Mouse (Mus musculus): ENCODE data around the gene Emc6. TPM values are rescaled to one million over a fixed set of nuclear protein-coding genes. Genes with fewer than 3 reads are reported as not detected.
A peak's percentile ranks its signal among the peaks of the same experiment; 100 is the strongest.

The Emc6 gene
- polyA plus RNA-seq, 1 experiment from 2014 or later, result 110 TPM

DNA sequence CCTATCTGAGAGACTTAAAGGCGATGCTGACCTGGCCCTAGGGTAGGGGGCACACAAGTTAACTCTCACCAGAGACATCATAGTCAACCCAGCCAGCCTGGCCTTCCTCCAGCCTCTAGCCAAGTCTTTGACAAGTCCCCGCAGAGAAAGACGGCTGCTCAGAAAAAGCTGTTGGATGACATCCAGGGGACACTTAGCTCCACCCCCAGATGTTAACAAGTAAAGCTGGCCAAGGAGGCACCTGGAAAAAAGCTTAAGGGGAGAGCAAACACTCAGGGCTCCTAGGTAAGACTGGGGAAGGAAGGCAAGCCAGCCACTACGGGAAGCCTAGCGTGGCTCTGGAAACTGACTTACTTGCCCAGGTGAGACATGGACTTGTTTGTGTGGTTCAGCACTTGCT is 4.7 kb downstream of the Emc6 start:
- H3K27ac ChIP-seq, result no peak overlapping the region
- H3K4me3 ChIP-seq, result no peak overlapping the region
- WGBS (ENCODE audit: insufficient replicate concordance), result 61% methylated on average over 5 of the region's 5 CpGs

DNA sequence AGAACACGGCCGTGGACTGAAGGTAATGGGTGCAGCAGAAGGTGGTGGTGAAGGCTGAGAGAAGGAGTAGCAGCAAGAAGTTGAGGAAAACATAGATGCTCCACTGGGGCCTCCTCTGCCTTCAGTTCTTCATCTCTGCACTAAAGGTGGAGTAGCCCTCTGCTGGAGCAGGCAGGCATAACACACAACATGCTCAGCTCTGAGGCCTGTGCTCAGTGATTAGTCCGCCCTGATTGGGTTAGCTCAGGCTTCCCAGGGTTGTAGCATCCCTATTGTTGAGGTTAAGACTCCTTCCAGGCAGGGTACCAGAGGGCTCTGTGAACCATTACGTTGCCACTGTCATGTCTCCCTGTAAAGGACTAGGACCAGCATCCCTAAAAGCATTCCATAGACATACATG is 7.6 kb downstream of the Emc6 start:
- 32% methylated on average over 4 of the region's 4 CpGs for WGBS (ENCODE audit: insufficient replicate concordance)
- H3K4me3 ChIP-seq, result no peak overlapping the region
- no peak overlapping the region for H3K9ac ChIP-seq
- H3K27me3 ChIP-seq (replicated peaks), result no peaks in the 10 kb centered on the region
- peaks cover 38% of the 10 kb centered on the region for H3K4me1 ChIP-seq
- no peak overlapping the region for H3K4me2 ChIP-seq
- H3K9me3 ChIP-seq (replicated peaks), result no peaks in the 10 kb centered on the region
- ATAC-seq, result peak; percentile 40
- H3K27ac ChIP-seq, result no peak overlapping the region
- H3K36me3 ChIP-seq, result peaks cover 46% of the 10 kb centered on the region

More for the DNA sequence above, 4.7 kb downstream of the Emc6 start:
- no peaks in the 10 kb centered on the region for H3K27me3 ChIP-seq (replicated peaks)
- H3K4me1 ChIP-seq, result peaks cover 38% of the 10 kb centered on the region
- H3K4me2 ChIP-seq, result no peak overlapping the region
- peaks cover 54% of the 10 kb centered on the region for H3K36me3 ChIP-seq
- no peak overlapping the region for H3K9ac ChIP-seq
- ATAC-seq, result no peak
- H3K9me3 ChIP-seq (replicated peaks), result no peaks in the 10 kb centered on the region

DNA sequence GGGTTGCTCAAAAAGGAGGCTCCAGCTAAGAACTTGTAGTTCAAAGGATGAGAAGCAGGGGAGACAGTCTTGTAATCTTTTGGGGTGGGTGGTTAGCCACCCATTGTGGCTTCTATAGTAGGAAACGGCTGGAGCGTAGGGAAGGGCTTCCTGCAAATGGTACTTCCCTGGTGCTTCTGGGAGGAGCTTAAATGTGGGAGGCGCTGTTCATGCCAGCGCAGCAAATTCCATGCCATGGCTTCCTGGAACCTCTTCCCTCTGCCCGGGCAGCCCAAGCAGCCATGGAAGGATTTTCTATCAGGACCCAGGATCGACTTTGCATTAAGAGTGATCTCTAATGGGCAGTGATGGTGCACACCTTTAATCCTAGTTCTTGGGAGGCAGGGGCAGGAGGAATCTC is 8.3 kb downstream of the Emc6 start:
- H3K36me3 ChIP-seq, result peaks cover 39% of the 10 kb centered on the region
- no peaks in the 10 kb centered on the region for H3K27me3 ChIP-seq (replicated peaks)
- no peak overlapping the region for H3K4me2 ChIP-seq
- no peak overlapping the region for H3K4me3 ChIP-seq
- H3K27ac ChIP-seq, result no peak overlapping the region
- WGBS (ENCODE audit: insufficient replicate concordance), result 75% methylated on average over 6 of the region's 6 CpGs
- ATAC-seq, result no peak
- H3K4me1 ChIP-seq, result peaks cover 37% of the 10 kb centered on the region
- H3K9ac ChIP-seq, result no peak overlapping the region
- H3K9me3 ChIP-seq (replicated peaks), result no peaks in the 10 kb centered on the region

DNA sequence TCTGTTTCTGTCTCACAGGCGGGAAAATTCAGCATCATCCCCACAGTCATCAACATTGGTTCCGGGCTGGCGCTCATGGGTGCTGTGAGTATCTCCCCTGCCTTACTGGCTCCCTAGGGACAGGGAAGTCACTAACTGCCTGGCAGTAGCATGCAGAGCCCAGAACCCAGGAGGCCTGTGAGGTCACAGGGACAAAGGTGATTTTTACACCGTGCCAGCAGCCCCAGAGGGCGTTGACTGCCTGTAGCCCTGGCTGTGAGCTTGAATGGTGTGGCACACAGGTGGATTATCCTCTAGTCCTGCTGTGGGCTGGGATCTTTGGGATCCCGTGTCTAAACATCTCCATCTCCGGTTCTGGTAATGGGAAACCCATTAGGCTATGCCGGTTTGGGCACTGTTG is 8.8 kb downstream of the Emc6 start:
- ATAC-seq, result no peak
- H3K4me3 ChIP-seq, result no peak overlapping the region
- no peak overlapping the region for H3K9ac ChIP-seq
- peaks cover 37% of the 10 kb centered on the region for H3K4me1 ChIP-seq
- no peak overlapping the region for H3K4me2 ChIP-seq
- H3K27me3 ChIP-seq (replicated peaks), result no peaks in the 10 kb centered on the region
- no peaks in the 10 kb centered on the region for H3K9me3 ChIP-seq (replicated peaks)
- H3K27ac ChIP-seq, result no peak overlapping the region
- H3K36me3 ChIP-seq, result peaks cover 34% of the 10 kb centered on the region
- 83% methylated on average over 8 of the region's 8 CpGs for WGBS (ENCODE audit: insufficient replicate concordance)

DNA sequence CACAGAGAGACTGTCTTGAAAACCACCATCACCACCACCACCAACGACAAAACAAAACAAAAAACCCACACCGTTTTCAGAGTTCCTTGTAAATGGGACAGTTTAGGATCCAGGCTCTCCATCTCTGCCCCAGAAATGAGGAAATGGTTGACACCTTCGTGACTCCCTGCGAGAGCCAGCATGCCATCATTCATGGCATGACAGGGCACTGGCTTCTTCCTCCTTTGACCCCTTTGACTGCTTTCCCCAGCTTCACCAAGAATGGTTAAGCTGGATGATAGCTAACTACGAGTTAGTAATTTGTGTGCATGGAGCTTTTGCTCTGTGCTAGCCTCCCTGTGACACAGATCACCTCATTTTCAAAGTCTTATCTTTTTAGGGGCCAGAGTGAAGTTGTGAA is 14.6 kb downstream of the Emc6 start:
- H3K36me3 ChIP-seq, result no peaks in the 10 kb centered on the region
- peaks cover 44% of the 10 kb centered on the region for H3K27me3 ChIP-seq (replicated peaks)
- H3K4me3 ChIP-seq, result no peak overlapping the region
- H3K4me1 ChIP-seq, result peaks cover 22% of the 10 kb centered on the region; the same call in 1 of the 2 replicates
- H3K4me2 ChIP-seq, result no peak overlapping the region
- H3K9ac ChIP-seq, result no peak overlapping the region
- WGBS (ENCODE audit: insufficient replicate concordance), result 19% methylated on average over 5 of the region's 5 CpGs
- no peak overlapping the region for H3K27ac ChIP-seq
- no peaks in the 10 kb centered on the region for H3K9me3 ChIP-seq (replicated peaks)
- no peak for ATAC-seq

DNA sequence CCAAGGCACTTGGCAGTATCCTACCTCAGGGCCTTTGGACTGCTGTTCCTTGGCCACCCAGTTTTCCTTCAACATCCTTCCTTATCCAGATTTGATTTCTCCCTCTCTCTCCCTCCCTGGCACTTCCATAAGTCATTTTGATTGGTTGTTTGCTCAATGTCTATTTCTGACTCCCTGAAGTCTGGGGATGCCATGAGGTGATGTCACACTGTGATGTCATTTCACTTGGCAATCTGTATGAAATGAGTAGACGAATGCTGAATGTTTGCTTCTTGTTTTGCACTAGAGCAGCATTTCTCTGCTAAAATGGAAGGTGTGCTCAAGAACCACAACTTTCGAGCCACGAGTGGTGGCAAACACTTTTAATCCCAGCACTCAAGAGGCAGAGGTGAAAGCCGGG is 15.2 kb downstream of the Emc6 start:
- Histone ChIP-seq H3K4me2 (no peak overlapping the region), H3K27me3 (replicated peaks) (peaks cover 51% of the 10 kb centered on the region), H3K9ac (no peak overlapping the region), H3K4me3 (no peak overlapping the region), H3K9me3 (replicated peaks) (no peaks in the 10 kb centered on the region), H3K36me3 (no peaks in the 10 kb centered on the region), H3K27ac (no peak overlapping the region), H3K4me1 (peaks cover 22% of the 10 kb centered on the region; the same call in 1 of the 2 replicates)
- no peak for ATAC-seq
- WGBS (ENCODE audit: insufficient replicate concordance), result 67% methylated on average over 4 of the region's 4 CpGs

DNA sequence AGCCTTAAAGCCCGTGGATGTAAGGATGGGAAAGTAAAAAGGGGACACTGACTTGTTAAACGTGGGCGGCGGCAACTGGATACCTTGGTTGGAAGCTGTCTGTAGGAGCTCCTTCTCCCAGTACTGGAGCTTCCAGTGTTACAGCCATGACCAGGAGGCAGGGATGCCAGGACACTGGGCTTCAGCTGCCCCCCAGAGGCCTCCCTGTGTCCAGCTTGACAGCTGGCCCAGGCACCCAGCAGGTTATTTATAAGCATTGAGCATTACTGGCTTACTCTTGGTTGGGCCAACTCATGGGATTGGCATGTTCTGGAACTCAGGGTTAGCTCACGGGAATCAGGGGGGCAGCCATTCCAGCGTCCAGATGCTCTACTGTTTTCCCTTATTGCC is 16.0 kb downstream of the Emc6 start:
- ATAC-seq, result no peak
- peak overlapping the region; percentile 42 for H3K4me3 ChIP-seq
- H3K36me3 ChIP-seq, result no peaks in the 10 kb centered on the region
- H3K4me2 ChIP-seq, result peak overlapping the region; percentile 62
- H3K4me1 ChIP-seq, result peaks cover 15% of the 10 kb centered on the region; the same call in 1 of the 2 replicates
- WGBS (ENCODE audit: insufficient replicate concordance), result 31% methylated on average over 6 of the region's 6 CpGs
- H3K9ac ChIP-seq, result peak overlapping the region; percentile 25; the same call in 1 of the 2 replicates
- H3K27me3 ChIP-seq (replicated peaks), result peaks cover 58% of the 10 kb centered on the region
- H3K9me3 ChIP-seq (replicated peaks), result no peaks in the 10 kb centered on the region
- no peak overlapping the region for H3K27ac ChIP-seq

DNA sequence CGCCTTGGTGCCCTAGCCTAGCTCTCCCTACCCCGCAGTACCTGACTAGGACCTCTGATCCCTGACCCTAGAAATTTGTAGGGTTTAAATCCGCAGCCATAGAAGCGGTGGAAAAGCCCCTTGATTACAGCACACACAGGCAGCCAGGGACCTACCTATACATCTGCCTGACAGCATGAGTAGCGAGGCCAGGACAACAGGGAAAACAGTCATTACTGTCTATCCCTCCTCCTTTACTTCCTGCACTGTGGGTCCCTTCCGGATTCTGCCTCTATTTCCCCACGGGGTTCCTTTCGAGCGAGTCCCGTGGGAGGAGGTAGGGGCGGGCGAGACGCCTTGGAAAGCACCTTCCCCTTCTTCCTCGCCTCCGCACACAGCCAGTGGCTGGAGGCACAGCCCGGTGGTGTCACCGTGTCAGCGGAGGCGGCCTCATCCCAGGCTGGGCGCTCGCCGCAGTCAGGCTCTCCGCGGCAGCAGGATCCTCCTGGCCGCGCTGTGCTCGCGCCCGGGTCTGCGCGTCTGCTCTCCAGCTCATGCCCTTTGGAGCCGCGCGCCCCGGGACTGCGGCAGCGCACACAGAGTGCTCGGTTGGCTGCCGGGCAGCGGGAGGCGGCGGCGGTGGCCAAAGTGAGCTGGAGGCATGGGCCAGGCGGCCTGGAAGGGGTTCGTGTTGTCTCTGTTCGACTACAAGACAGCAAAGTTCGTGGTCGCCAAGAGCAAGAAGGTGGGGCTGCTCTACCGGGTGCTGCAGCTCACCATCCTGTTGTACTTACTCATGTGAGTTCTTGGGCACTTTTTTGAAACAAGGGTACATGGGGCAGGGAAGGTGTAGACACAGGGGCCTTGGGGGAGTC is 16.7 kb downstream of the Emc6 start, which contains the start of gene P2rx5:
Gene P2rx5 (plus strand): TSS at position 465 of the 854 bp plus-strand sequence.
- H3K27me3 ChIP-seq (replicated peaks), result peaks cover 64% of the 10 kb centered on the region
- H3K27ac ChIP-seq, result no peak within 1 kb of the TSS
- peak within 1 kb of the TSS; percentile 42 for H3K4me3 ChIP-seq
- H3K4me1 ChIP-seq, result peaks cover 10% of the 10 kb centered on the region; the same call in 1 of the 2 replicates
- WGBS (ENCODE audit: insufficient replicate concordance), result 3% methylated on average over 49 of the region's 49 CpGs
- H3K4me2 ChIP-seq, result peak within 1 kb of the TSS; percentile 62
- no peaks in the 10 kb centered on the region for H3K9me3 ChIP-seq (replicated peaks)
- H3K36me3 ChIP-seq, result no peaks in the 10 kb centered on the region
- peak within 1 kb of the TSS; percentile 25; the same call in 1 of the 2 replicates for H3K9ac ChIP-seq
- ATAC-seq, result 0 out of 2 replicates have a peak, but pooled peaks have one; percentile 25

DNA sequence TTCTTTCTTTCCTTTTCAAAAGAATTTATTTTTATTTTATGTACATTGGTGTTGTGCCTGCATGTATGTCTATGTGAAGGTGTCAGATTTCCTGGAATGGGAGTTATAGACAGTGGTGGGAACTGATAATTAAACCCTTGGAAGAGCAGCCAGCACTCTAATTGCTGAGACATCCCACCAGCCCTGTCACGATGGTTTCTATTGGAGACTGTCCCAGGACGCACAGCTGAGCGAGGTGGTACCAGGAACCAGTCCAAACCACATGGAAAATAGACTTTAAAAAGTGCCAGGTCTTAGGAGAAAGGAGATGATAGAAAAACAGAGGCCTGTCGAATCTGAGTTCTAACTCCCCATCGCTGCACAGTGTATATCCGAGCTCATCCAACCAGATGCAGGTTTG is 21.8 kb downstream of the Emc6 start:
- Histone ChIP-seq H3K27ac (no peak overlapping the region), H3K4me3 (no peak overlapping the region), H3K27me3 (replicated peaks) (peaks cover 53% of the 10 kb centered on the region), H3K9ac (no peak overlapping the region), H3K36me3 (no peaks in the 10 kb centered on the region), H3K9me3 (replicated peaks) (no peaks in the 10 kb centered on the region), H3K4me2 (no peak overlapping the region), H3K4me1 (no peaks in the 10 kb centered on the region)
- WGBS (ENCODE audit: insufficient replicate concordance), result 67% methylated on average over 6 of the region's 6 CpGs
- no peak for ATAC-seq

DNA sequence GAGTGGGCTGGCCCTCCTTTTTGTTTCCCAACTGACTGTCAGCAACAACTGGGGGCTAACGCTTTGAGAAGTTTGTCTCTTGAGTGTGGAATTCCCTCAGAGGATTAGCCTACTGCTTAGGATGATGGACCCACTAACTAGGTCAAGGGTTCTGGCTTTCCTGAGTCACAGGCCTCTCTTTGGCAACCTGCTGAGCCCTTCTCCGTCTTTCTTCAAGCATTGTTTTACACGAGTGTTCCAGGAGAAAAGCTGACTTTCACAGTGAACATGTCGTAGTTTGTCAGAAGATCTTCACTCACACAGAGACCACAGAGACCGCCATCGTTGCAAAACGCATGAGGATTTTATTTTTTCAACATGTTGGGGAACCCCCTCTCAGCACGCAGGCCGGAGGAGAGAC is 28.6 kb downstream of the Emc6 start:
- 74% methylated on average over 9 of the region's 9 CpGs for WGBS (ENCODE audit: insufficient replicate concordance)
- Histone ChIP-seq H3K36me3 (no peaks in the 10 kb centered on the region), H3K4me3 (no peak overlapping the region), H3K9ac (no peak overlapping the region), H3K4me1 (no peaks in the 10 kb centered on the region), H3K9me3 (replicated peaks) (no peaks in the 10 kb centered on the region), H3K27ac (no peak overlapping the region), H3K4me2 (no peak overlapping the region), H3K27me3 (replicated peaks) (no peaks in the 10 kb centered on the region)
- ATAC-seq, result no peak

DNA sequence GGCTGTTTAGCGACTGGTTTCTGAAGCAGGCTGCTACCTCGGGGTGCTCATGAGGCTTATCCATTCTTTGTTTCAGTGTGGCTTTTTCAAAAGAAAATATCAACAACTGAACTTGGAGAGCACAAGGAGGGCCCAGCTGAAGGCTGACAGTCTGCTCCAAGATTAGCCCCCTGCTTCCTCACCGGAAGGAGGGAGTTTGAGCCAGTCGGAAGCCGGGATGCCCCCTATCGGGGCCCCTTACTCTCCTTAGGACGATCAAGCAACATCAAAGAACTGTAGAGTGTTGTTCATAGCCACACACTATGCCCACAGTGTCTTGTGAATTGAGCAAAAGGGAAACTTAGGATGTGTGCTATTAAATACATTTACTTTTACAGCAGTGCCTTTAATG is 29.9 kb downstream of the Emc6 start:
- Histone ChIP-seq H3K4me1 (no peaks in the 10 kb centered on the region), H3K36me3 (no peaks in the 10 kb centered on the region), H3K4me3 (no peak overlapping the region), H3K4me2 (no peak overlapping the region), H3K27ac (no peak overlapping the region), H3K9me3 (replicated peaks) (no peaks in the 10 kb centered on the region), H3K9ac (no peak overlapping the region), H3K27me3 (replicated peaks) (no peaks in the 10 kb centered on the region)
- 49% methylated on average over 7 of the region's 7 CpGs for WGBS (ENCODE audit: insufficient replicate concordance)
- ATAC-seq, result no peak

DNA sequence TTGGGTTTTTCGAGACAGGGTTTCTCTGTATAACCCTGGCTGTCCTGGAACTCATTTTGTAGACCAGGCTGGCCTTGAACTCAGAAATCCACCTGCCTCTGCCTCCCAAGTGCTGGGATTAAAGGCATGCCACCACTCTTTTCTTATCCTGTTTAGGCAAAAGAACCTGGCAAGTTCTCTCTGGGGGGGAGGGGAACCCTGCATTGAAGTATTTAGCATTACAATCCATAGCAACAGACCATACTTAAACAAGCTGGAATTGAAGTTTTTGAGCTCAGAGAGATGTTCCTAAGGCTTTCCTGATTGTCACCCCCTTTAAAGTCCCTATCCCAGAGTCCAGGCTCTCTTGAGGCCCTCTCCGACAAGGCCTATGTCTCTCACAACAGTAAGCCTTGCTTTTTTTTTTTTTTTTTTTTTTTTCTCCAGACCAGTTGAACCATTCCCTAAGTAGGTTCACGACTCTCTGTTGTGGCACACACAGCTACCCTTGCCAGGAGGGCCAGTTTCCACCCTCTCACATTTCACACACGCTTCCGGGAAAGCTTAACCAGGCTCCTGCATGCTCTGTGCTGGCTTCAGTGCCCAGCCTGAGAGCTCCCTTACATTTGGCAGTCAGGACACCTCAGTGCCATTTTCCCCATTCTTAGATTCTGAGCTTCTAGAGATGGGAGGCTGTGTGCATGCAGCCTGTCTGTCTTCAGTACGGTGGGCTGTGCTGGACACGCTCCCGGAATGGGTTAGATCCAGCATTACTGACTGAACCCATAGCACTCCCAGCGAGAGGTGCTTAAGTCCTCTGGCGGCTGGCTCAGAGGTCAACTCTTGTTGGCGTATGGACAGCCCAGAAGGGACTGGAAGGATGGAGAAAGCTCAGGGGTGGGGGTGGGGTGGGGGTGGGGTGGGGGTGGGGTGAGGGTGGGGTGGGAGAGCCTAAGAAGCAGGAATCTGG is 30.5 kb downstream of the Emc6 start:
- H3K4me2 ChIP-seq, result no peak overlapping the region
- no peak for ATAC-seq
- no peaks in the 10 kb centered on the region; the same call in 1 of the 2 replicates for H3K27me3 ChIP-seq (replicated peaks)
- no peak overlapping the region for H3K4me3 ChIP-seq
- no peaks in the 10 kb centered on the region for H3K4me1 ChIP-seq
- H3K9me3 ChIP-seq (replicated peaks), result no peaks in the 10 kb centered on the region
- no peaks in the 10 kb centered on the region for H3K36me3 ChIP-seq
- WGBS (ENCODE audit: insufficient replicate concordance), result 56% methylated on average over 11 of the region's 11 CpGs
- no peak overlapping the region for H3K27ac ChIP-seq
- no peak overlapping the region for H3K9ac ChIP-seq

Data from liver, embryonic 12.5 days (tissue).